Mouse (Mus musculus) liver, adult 2 months (tissue): ENCODE results near the gene Itgav.

ENCODE experiments used
- CTCF ChIP-seq: fragments of 200-500 bp; IDR thresholded peaks from 2 replicates; pipeline ENCODE4 v1.5.1; 2011; ENCODE audit warnings: low read depth, low read length, control low read depth
- POLR2A ChIP-seq: fragments of 200-500 bp; IDR thresholded peaks from 2 replicates; pipeline ENCODE4 v1.6.1; 2011; ENCODE audit warnings: low read length, control low read depth; ENCODE audit not compliant: insufficient read depth; ENCODE audit errors: extremely low read depth

GRCm38 (mm10) chr2:83848495-83848894 is 124.3 kb downstream of the Itgav start:
- TF ChIP-seq POLR2A (no peak), CTCF (no peak)
